Mouse (Mus musculus) kidney, postnatal 0 days (tissue): Measurements from ENCODE around the gene Exosc5. TPM values are rescaled to one million over a fixed set of nuclear protein-coding genes. Genes with fewer than 3 reads are reported as not detected.

Experiments
- ATAC-seq: fragments of 200-750 bp; cut with Nextera tagmentation; replicated peaks from 2 replicates; pipeline ENCODE4 v1.8.0; 2017; ENCODE audit warnings: low read depth, moderate number of reproducible peaks, moderate TSS enrichment, moderate library complexity; ENCODE audit not compliant: low FRiP score
- DNase-seq: peaks from one replicate; pipeline ENCODE4 v3.0.0-alpha.2; 2016; ENCODE audit warnings: low spot score
- H3K27ac ChIP-seq: fragments of 300-500 bp; sonication (generic); 2 replicates; pipeline ENCODE4 v1.5.1; 2014; ENCODE audit warnings: mild to moderate bottlenecking
- H3K27me3 ChIP-seq: fragments of 300-500 bp; sonication (generic); 2 replicates; pipeline ENCODE4 v1.6.1; 2014; ENCODE audit warnings: low read length, mixed read lengths; ENCODE audit not compliant: insufficient read depth
- H3K36me3 ChIP-seq: fragments of 300-500 bp; sonication (generic); 2 replicates; pipeline ENCODE4 v1.6.1; 2014; ENCODE audit warnings: low read length, mixed read lengths; ENCODE audit not compliant: insufficient read depth
- H3K4me1 ChIP-seq: fragments of 300-500 bp; sonication (generic); replicated peaks from 2 replicates; pipeline ENCODE4 v1.6.1; 2014; ENCODE audit warnings: antibody characterized with exemption, low read length, mixed read lengths; ENCODE audit not compliant: insufficient read depth
- H3K4me2 ChIP-seq: fragments of 300-500 bp; sonication (generic); 2 replicates; pipeline ENCODE4 v1.6.1; 2014; ENCODE audit warnings: mild to moderate bottlenecking, low read length, moderate library complexity, mixed read lengths
- H3K4me3 ChIP-seq: fragments of 300-500 bp; sonication (generic); replicated peaks from 2 replicates; pipeline ENCODE4 v1.5.1; 2014; ENCODE audit warnings: low read depth, low read length
- H3K9ac ChIP-seq: fragments of 300-500 bp; sonication (generic); 2 replicates; pipeline ENCODE4 v1.6.1; 2014; ENCODE audit warnings: low read depth, low read length
- H3K9me3 ChIP-seq: fragments of 300-500 bp; sonication (generic); replicated peaks from 2 replicates; pipeline ENCODE4 v1.6.1; 2016; ENCODE audit warnings: low read length, inconsistent platforms, mixed read lengths
- CTCF ChIP-seq: IDR thresholded peaks from 2 replicates; pipeline ENCODE4 v1.5.1; 2016; ENCODE audit warnings: antibody characterized with exemption, low read depth, mild to moderate bottlenecking, moderate library complexity
- WGBS: fragments of 180-500 bp; shearing (Covaris S2); extraction: QIAGEN DNeasy Blood & Tissue Kit; methylation state at CpG from one replicate; pipeline ENCODE4 v1.1.7; 2014; 5-methylcytosine and 5-hydroxymethylcytosine counted together
- polyA plus RNA-seq: library from polyadenylated mRNA; unstranded; fragments of >200 nt; fragmentation: Nextera tagmentation; extraction: Ambion mirVana; gene quantifications from 2 replicates; pipeline ENCODE4 v1.2.1, GENCODE M21; 2015

The Exosc5 gene
- polyA plus RNA-seq, 1 experiment from 2014 or later = 76.8 TPM

GRCm38 (mm10) chr7:25707581-25708292 is 48.8 kb downstream of the Exosc5 start:
- 0 out of 2 replicates have a peak, but pooled peaks cover 10% of the 10 kb centered on the region for H3K36me3 ChIP-seq
- H3K9ac ChIP-seq = 0 out of 2 replicates have a peak overlapping the region, but pooled peaks have one; percentile 27
- peak overlapping the region; percentile 74 for H3K27ac ChIP-seq
- H3K9me3 ChIP-seq = no peaks in the 10 kb centered on the region
- peak; percentile 66 for DNase-seq
- H3K4me2 ChIP-seq = no peak overlapping the region
- H3K4me1 ChIP-seq = peaks cover 22% of the 10 kb centered on the region
- 22% methylated on average over 15 of the region's 15 CpGs for WGBS
- H3K27me3 ChIP-seq = no peaks in the 10 kb centered on the region
- ATAC-seq = peak; percentile 21; the same call in 1 of the 2 replicates
- H3K4me3 ChIP-seq = no peak overlapping the region
- TF ChIP-seq CTCF = no peak

GRCm38 (mm10) chr7:25709961-25710360 is 51.0 kb downstream of the Exosc5 start:
- Histone ChIP-seq H3K36me3 (peaks cover 32% of the 10 kb centered on the region), H3K4me1 (peaks cover 19% of the 10 kb centered on the region), H3K27ac (no peak overlapping the region), H3K4me2 (0 out of 2 replicates have a peak overlapping the region, but pooled peaks have one; percentile 3), H3K4me3 (no peak overlapping the region), H3K9me3 (no peaks in the 10 kb centered on the region), H3K9ac (0 out of 2 replicates have a peak overlapping the region, but pooled peaks have one; percentile 35), H3K27me3 (no peaks in the 10 kb centered on the region)
- TF ChIP-seq CTCF = no peak
- WGBS = 17% methylated on average over 12 of the region's 12 CpGs
- ATAC-seq (no peak), DNase-seq (no peak)

- 0 out of 2 replicates have a peak, but pooled peaks have one; percentile 6 for ATAC-seq
- Histone ChIP-seq H3K9ac (0 out of 2 replicates have a peak overlapping the region, but pooled peaks have one; percentile 35), H3K27ac (no peak overlapping the region), H3K36me3 (peaks cover 39% of the 10 kb centered on the region), H3K27me3 (no peaks in the 10 kb centered on the region), H3K9me3 (no peaks in the 10 kb centered on the region), H3K4me3 (no peak overlapping the region), H3K4me1 (peaks cover 19% of the 10 kb centered on the region), H3K4me2 (peak overlapping the region; percentile 3; the same call in 1 of the 2 replicates)
- DNase-seq = no peak
- TF ChIP-seq CTCF = no peak
- WGBS = 8% methylated on average over 7 of the region's 7 CpGs
These were observed 51.7 kb downstream of the Exosc5 start for GRCm38 (mm10) chr7:25710519-25711130.

GRCm38 (mm10) chr7:25711165-25711564 is 52.2 kb downstream of the Exosc5 start:
- H3K27ac ChIP-seq = no peak overlapping the region
- WGBS = 66% methylated on average over 5 of the region's 5 CpGs
- TF ChIP-seq CTCF = no peak
- no peak for DNase-seq
- peaks cover 15% of the 10 kb centered on the region for H3K4me1 ChIP-seq
- H3K4me2 ChIP-seq = no peak overlapping the region
- H3K4me3 ChIP-seq = no peak overlapping the region
- ATAC-seq = no peak
- no peak overlapping the region for H3K9ac ChIP-seq
- H3K36me3 ChIP-seq = peaks cover 43% of the 10 kb centered on the region
- H3K9me3 ChIP-seq = no peaks in the 10 kb centered on the region
- H3K27me3 ChIP-seq = no peaks in the 10 kb centered on the region

GRCm38 (mm10) chr7:25711731-25712197 is 52.8 kb downstream of the Exosc5 start:
- no peak overlapping the region for H3K27ac ChIP-seq
- H3K9me3 ChIP-seq = no peaks in the 10 kb centered on the region
- DNase-seq = no peak
- no peak overlapping the region for H3K4me2 ChIP-seq
- no peak for TF ChIP-seq CTCF
- peaks cover 43% of the 10 kb centered on the region for H3K36me3 ChIP-seq
- H3K27me3 ChIP-seq = no peaks in the 10 kb centered on the region
- 34% methylated on average over 6 of the region's 7 CpGs for WGBS
- no peak overlapping the region for H3K9ac ChIP-seq
- ATAC-seq = no peak
- H3K4me1 ChIP-seq = peaks cover 15% of the 10 kb centered on the region
- no peak overlapping the region for H3K4me3 ChIP-seq

GRCm38 (mm10) chr7:25712801-25713200 is 53.8 kb downstream of the Exosc5 start:
- Histone ChIP-seq H3K4me3 (no peak overlapping the region), H3K4me1 (peaks cover 12% of the 10 kb centered on the region), H3K27me3 (no peaks in the 10 kb centered on the region), H3K9me3 (no peaks in the 10 kb centered on the region), H3K4me2 (no peak overlapping the region), H3K9ac (no peak overlapping the region), H3K36me3 (peaks cover 43% of the 10 kb centered on the region), H3K27ac (no peak overlapping the region)
- WGBS = 83% methylated on average over 9 of the region's 9 CpGs
- DNase-seq (no peak), ATAC-seq (no peak)
- TF ChIP-seq CTCF = no peak
